Mouse (Mus musculus) frontal cortex, adult (tissue): ENCODE data around the gene Gpatch1.
"Not testable (repeated sequence)": the region's sequence is repeated elsewhere in the genome, so short reads cannot be mapped to it uniquely, and the experiment has no call there.

Source experiments
- ATAC-seq: cut with Nextera tagmentation; 2 replicates; pipeline ENCODE4 v1.9.2; 2017; ENCODE audit warnings: mild to moderate bottlenecking, moderate library complexity, mixed read lengths; ENCODE audit not compliant: low TSS enrichment

Gpatch1 gene

GRCm38 (mm10) chr7:35322732-35323420 lies 4.6 kb upstream of the Gpatch1 start:
- no peak for ATAC-seq

GRCm38 (mm10) chr7:35322161-35322560 lies 3.9 kb upstream of the Gpatch1 start:
- no peak for ATAC-seq

- no peak for ATAC-seq
Observed at GRCm38 (mm10) chr7:35319755-35320154, 1.5 kb upstream of the Gpatch1 start.

- not testable (repeated sequence) for ATAC-seq
Observed at GRCm38 (mm10) chr7:35319221-35319620, 981 bp upstream of the Gpatch1 start.

GRCm38 (mm10) chr7:35314156-35314555 lies 4.1 kb downstream of the Gpatch1 start:
- no peak for ATAC-seq

- no peak for ATAC-seq
Observed at GRCm38 (mm10) chr7:35311214-35311613, 7.0 kb downstream of the Gpatch1 start.

GRCm38 (mm10) chr7:35300792-35301191 lies 17.4 kb downstream of the Gpatch1 start:
- no peak for ATAC-seq

GRCm38 (mm10) chr7:35299656-35300055 lies 18.6 kb downstream of the Gpatch1 start:
- ATAC-seq = no peak

- no peak for ATAC-seq
Observed at GRCm38 (mm10) chr7:35297886-35298285, 20.4 kb downstream of the Gpatch1 start.

- ATAC-seq = no peak
Observed at GRCm38 (mm10) chr7:35295631-35296030, 22.6 kb downstream of the Gpatch1 start.

- no peak for ATAC-seq
Observed at GRCm38 (mm10) chr7:35293464-35293863, 24.8 kb downstream of the Gpatch1 start.

GRCm38 (mm10) chr7:35278933-35279332 lies 39.3 kb downstream of the Gpatch1 start:
- ATAC-seq = no peak

- ATAC-seq = no peak
Observed at GRCm38 (mm10) chr7:35277433-35277832, 40.8 kb downstream of the Gpatch1 start.

- ATAC-seq = peak; percentile 31; the same call in 1 of the 2 replicates
Observed at GRCm38 (mm10) chr7:35269443-35270024, 48.7 kb downstream of the Gpatch1 start.

- ATAC-seq = no peak
Observed at GRCm38 (mm10) chr7:35267841-35268240, 50.4 kb downstream of the Gpatch1 start.

- no peak for ATAC-seq
Observed at GRCm38 (mm10) chr7:35266666-35267065, 51.6 kb downstream of the Gpatch1 start.

- peak; percentile 52 for ATAC-seq
Observed at GRCm38 (mm10) chr7:35264746-35265145, 53.5 kb downstream of the Gpatch1 start.

GRCm38 (mm10) chr7:35263595-35264489 lies 54.4 kb downstream of the Gpatch1 start:
- ATAC-seq = no peak

- no peak for ATAC-seq
Observed at GRCm38 (mm10) chr7:35259384-35259783, 58.9 kb downstream of the Gpatch1 start.

GRCm38 (mm10) chr7:35258294-35258693 lies 59.9 kb downstream of the Gpatch1 start:
- ATAC-seq = no peak

GRCm38 (mm10) chr7:35252041-35252558 lies 66.1 kb downstream of the Gpatch1 start:
- peak; percentile 76; the same call in 1 of the 2 replicates for ATAC-seq

GRCm38 (mm10) chr7:35237935-35238334 lies 80.3 kb downstream of the Gpatch1 start:
- not testable (repeated sequence) for ATAC-seq
